Mouse (Mus musculus) liver, adult 2 months (tissue): ENCODE data around the gene Parp2. TPM values are rescaled to one million over a fixed set of nuclear protein-coding genes. Genes with fewer than 3 reads are reported as not detected.
A peak's percentile ranks its signal among the peaks of the same experiment; 100 is the strongest.

ENCODE experiments used
- DNase-seq: peaks from one replicate; pipeline ENCODE4 v3.0.0-alpha.2; 2011; ENCODE audit warnings: low read depth, low spot score; ENCODE audit errors: extremely low read depth
- H3K27ac ChIP-seq: fragments of 200-500 bp; replicated peaks from 2 replicates; pipeline ENCODE4 v1.5.1; 2012; ENCODE audit warnings: low read depth, mild to moderate bottlenecking, control low read depth, inconsistent platforms, low read length; ENCODE audit not compliant: insufficient read depth
- H3K27me3 ChIP-seq: fragments of 200-500 bp; 2 replicates; pipeline ENCODE4 v1.6.1; 2012; ENCODE audit warnings: mild to moderate bottlenecking, moderate library complexity, low read length, inconsistent platforms; ENCODE audit not compliant: control insufficient read depth, insufficient read depth
- H3K36me3 ChIP-seq: fragments of 200-500 bp; 2 replicates; pipeline ENCODE4 v1.6.1; 2012; ENCODE audit warnings: low read length, inconsistent platforms; ENCODE audit not compliant: control insufficient read depth, insufficient read depth
- H3K4me1 ChIP-seq: fragments of 200-500 bp; 2 replicates; pipeline ENCODE4 v1.6.1; 2011; ENCODE audit warnings: low read length; ENCODE audit not compliant: control insufficient read depth, insufficient read depth
- H3K4me3 ChIP-seq: fragments of 200-500 bp; 2 replicates; pipeline ENCODE4 v1.5.1; 2011; ENCODE audit warnings: low read depth, mild to moderate bottlenecking, control low read depth, low read length, moderate library complexity; ENCODE audit not compliant: insufficient read depth
- H3K79me2 ChIP-seq: fragments of 200-500 bp; 2 replicates; pipeline ENCODE4 v1.6.1; 2012; ENCODE audit warnings: inconsistent platforms, mild to moderate bottlenecking, low read length, moderate library complexity; ENCODE audit not compliant: control insufficient read depth, insufficient read depth
- H3K9ac ChIP-seq: fragments of 200-500 bp; 2 replicates; pipeline ENCODE4 v1.6.1; 2012; ENCODE audit warnings: low read depth, mild to moderate bottlenecking, control low read depth, inconsistent platforms, low read length
- CTCF ChIP-seq: fragments of 200-500 bp; IDR thresholded peaks from 2 replicates; pipeline ENCODE4 v1.5.1; 2011; ENCODE audit warnings: low read depth, low read length, control low read depth
- POLR2A ChIP-seq: fragments of 200-500 bp; IDR thresholded peaks from 2 replicates; pipeline ENCODE4 v1.6.1; 2011; ENCODE audit warnings: low read length, control low read depth; ENCODE audit not compliant: insufficient read depth; ENCODE audit errors: extremely low read depth
- WGBS: fragments of 180-500 bp; shearing (Covaris S2); methylation state at CpG from one replicate; pipeline ENCODE4 v1.1.7; 2018; 5-methylcytosine and 5-hydroxymethylcytosine counted together
- polyA plus RNA-seq: library from polyadenylated mRNA; depleted of rRNA; stranded (reverse); fragments of >200 nt; gene quantifications from 2 replicates; pipeline ENCODE4 v1.2.3, GENCODE M21; 2012
- total RNA-seq: library from RNA; depleted of rRNA; stranded (reverse); fragments of >200 nt; gene quantifications from 2 replicates; pipeline ENCODE4 v1.2.3, GENCODE M21; 2014

The Parp2 gene
- total and polyA plus RNA-seq, 2 experiments = 6.2 to 11.0 TPM

GRCm38 (mm10) chr14:50813060-50813459 lies 5.4 kb downstream of the Parp2 start:
- DNase-seq = no peak
- H3K27ac ChIP-seq = no peak overlapping the region
- peaks cover 29% of the 10 kb centered on the region for H3K36me3 ChIP-seq
- 90% methylated on average over 2 of the region's 2 CpGs for WGBS
- H3K27me3 ChIP-seq = no peaks in the 10 kb centered on the region
- H3K79me2 ChIP-seq = no peaks in the 10 kb centered on the region
- H3K4me3 ChIP-seq = no peak overlapping the region
- H3K4me1 ChIP-seq = no peaks in the 10 kb centered on the region
- TF ChIP-seq POLR2A = no peak
- TF ChIP-seq CTCF = no peak
- no peak overlapping the region for H3K9ac ChIP-seq

- Histone ChIP-seq H3K27ac (no peak overlapping the region), H3K4me1 (no peaks in the 10 kb centered on the region), H3K79me2 (no peaks in the 10 kb centered on the region), H3K27me3 (no peaks in the 10 kb centered on the region), H3K9ac (no peak overlapping the region), H3K36me3 (peaks cover 54% of the 10 kb centered on the region), H3K4me3 (no peak overlapping the region)
- DNase-seq = no peak
- WGBS = 85% methylated on average over 2 of the region's 2 CpGs
- TF ChIP-seq CTCF (no peak), POLR2A (no peak)
These were observed 15.6 kb downstream of the Parp2 start for GRCm38 (mm10) chr14:50823240-50823639.

GRCm38 (mm10) chr14:50824219-50824618 lies 16.6 kb downstream of the Parp2 start:
- WGBS = 82% methylated on average over 9 of the region's 9 CpGs
- peaks cover 55% of the 10 kb centered on the region for H3K36me3 ChIP-seq

GRCm38 (mm10) chr14:50826579-50826978 lies 18.9 kb downstream of the Parp2 start:
- Histone ChIP-seq H3K4me3 (no peak overlapping the region), H3K27ac (no peak overlapping the region), H3K9ac (no peak overlapping the region), H3K27me3 (no peaks in the 10 kb centered on the region), H3K36me3 (peaks cover 48% of the 10 kb centered on the region), H3K79me2 (no peaks in the 10 kb centered on the region), H3K4me1 (no peaks in the 10 kb centered on the region)
- 99% methylated on average over 4 of the region's 4 CpGs for WGBS
- no peak for DNase-seq
- TF ChIP-seq POLR2A = no peak
- no peak for TF ChIP-seq CTCF

More at GRCm38 (mm10) chr14:50824219-50824618, 16.6 kb downstream of the Parp2 start:
- DNase-seq = peak; percentile 48
- Histone ChIP-seq H3K27ac (no peak overlapping the region), H3K27me3 (no peaks in the 10 kb centered on the region), H3K4me3 (no peak overlapping the region), H3K79me2 (no peaks in the 10 kb centered on the region), H3K9ac (no peak overlapping the region), H3K4me1 (no peaks in the 10 kb centered on the region)
- TF ChIP-seq POLR2A = no peak

GRCm38 (mm10) chr14:50829878-50830277 lies 22.2 kb downstream of the Parp2 start:
- WGBS = 78% methylated on average over 3 of the region's 3 CpGs
- no peak for DNase-seq
- H3K79me2 ChIP-seq = no peaks in the 10 kb centered on the region
- H3K27me3 ChIP-seq = no peaks in the 10 kb centered on the region
- H3K4me1 ChIP-seq = no peaks in the 10 kb centered on the region
- H3K27ac ChIP-seq = no peak overlapping the region
- no peak for TF ChIP-seq CTCF
- no peak for TF ChIP-seq POLR2A
- no peak overlapping the region for H3K9ac ChIP-seq
- no peak overlapping the region for H3K4me3 ChIP-seq
- H3K36me3 ChIP-seq = peaks cover 41% of the 10 kb centered on the region

- Histone ChIP-seq H3K79me2 (no peaks in the 10 kb centered on the region), H3K9ac (no peak overlapping the region), H3K27ac (peak overlapping the region; percentile 7; the same call in 1 of the 2 replicates), H3K4me3 (no peak overlapping the region), H3K4me1 (no peaks in the 10 kb centered on the region), H3K27me3 (no peaks in the 10 kb centered on the region), H3K36me3 (peaks cover 29% of the 10 kb centered on the region)
- DNase-seq = peak; percentile 45
- no peak for TF ChIP-seq CTCF
- no peak for TF ChIP-seq POLR2A
- 78% methylated on average over 10 of the region's 10 CpGs for whole genome bisulfite sequencing
These were observed 26.3 kb downstream of the Parp2 start for GRCm38 (mm10) chr14:50833964-50834363.
